Mouse (Mus musculus): ENCODE data around the gene Pygl.
A peak's percentile ranks its signal among the peaks of the same experiment; 100 is the strongest.

Pygl gene

GRCm38 (mm10) chr12:70231294-70231693, at the start of gene Pygl:
Gene Pygl (minus strand): TSS chr12:70231488.
- peak; percentile 60 for DNase-seq

DNA sequence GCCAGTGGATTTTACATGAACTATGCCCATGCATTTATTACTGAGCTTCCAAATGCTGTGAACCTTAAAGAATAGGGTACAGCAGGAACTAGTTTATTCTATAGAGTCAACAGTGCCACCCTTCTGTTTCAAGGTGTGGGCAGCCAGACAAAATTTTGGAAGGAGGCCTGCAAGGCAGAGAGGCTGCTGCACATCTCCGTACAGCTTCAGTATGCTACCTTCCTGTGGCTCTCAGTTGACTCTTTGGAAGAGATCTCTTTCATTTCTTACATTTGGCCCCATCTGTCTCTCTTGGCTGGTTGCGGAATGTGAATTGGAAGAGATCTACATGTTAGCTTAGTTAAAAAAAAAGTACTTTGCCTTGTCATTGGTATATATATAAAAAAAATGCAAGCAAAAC, 49.6 kb upstream of the Pygl start:
- no peak for DNase-seq

DNA sequence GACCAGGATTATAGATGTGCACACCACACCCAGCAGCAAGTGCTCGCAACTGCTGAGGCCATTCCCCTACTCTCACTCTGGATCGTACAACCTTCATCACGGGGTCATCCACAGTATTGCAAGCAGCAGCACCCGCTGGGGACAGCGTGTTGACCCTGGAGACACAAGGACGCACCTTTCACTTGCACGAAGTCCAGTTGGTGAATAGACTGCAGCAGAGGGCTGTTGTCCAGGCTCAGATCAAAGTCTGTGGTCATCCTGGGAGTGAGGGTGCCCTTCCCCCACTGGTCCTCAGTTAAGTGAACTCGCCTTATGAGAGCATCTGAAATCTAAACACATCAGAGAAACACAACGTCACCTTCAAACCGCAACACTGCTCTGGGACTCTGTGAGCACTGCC, 49.1 kb upstream of the Pygl start:
- DNase-seq: no peak

DNA sequence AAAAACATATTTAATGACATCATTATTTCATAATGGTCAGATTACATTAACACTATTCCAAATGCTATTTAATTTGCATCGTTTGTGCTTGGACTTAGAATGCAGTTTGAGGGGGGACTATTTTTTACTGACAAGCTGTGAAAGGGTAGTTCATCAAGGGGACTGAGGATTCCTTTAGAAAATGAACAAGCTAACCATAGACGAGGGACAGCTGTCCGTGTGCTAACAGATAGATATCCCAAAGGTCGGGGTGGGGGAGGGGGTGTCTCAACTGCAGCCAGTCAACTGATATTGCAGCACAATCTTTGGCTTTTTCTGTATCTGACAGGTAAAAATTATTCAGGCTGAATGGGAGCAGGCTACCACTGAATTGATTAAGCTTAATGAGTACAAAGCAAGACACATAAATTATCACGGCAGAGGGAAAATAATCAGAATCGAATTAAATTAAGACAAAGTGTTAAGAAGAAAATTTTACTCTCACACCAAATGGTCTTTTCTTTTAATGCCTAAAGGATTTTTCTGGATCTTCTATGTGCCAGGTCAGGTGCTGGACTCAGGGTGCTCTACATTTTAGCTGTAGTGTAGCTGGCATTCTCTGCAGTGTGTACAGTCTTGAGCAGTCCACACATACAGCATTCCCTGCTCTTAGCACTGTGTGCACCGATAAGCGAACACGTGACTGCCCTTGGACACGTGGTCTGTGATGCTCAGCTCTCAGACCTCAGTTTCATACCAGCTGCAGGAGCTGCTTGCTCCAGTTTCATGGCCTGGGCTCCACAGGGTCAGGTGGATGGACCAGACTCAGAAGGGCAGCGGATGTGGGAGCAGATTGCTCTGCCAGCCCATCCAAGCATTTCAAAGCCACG, 46.0 kb upstream of the Pygl start:
- DNase-seq: no peak

GRCm38 (mm10) chr12:70269724-70270123, 38.4 kb upstream of the Pygl start:
- no peak for DNase-seq

DNA sequence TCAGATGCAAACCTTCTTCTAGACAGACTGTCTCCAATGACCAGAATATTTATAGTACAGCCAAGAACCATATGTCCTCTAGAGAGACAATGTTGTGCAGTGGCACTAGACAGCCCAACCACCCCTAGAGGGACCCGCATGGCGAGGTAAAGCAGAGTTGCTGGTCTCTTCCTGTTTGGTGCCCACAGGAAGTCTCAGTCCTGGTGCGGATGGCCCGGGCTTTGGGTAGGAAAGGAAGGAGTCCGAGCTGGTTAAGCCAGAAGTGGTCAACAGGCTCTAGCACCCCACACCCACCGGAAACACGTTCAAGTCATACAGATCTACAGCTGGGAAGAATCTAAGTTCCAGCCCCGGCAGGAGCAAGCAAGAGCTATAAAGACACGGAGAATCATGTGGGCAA, 36.0 kb upstream of the Pygl start:
- no peak for DNase-seq

- DNase-seq: no peak
These were observed 35.2 kb upstream of the Pygl start for GRCm38 (mm10) chr12:70266494-70266931.

DNA sequence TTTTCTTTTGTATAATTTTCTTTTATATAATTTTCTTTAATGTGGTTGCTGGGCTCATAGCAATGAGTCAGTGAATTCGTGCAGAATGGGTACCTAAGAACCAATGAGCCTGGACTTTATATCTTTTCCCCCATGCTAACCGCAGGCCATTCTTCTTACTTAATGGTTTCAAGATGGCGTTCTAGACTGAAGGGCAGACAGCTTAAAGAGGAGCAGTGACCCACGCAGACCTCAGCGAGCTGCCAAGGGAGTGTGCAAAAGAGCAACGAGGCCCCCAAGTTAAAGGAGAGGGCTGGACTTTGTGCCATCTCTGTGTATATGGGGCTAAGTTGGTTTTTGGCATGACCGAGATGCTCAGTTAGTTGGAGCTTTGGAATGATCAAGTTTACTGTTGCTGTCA, 32.4 kb upstream of the Pygl start:
- DNase-seq: no peak

- DNase-seq: no peak
These were observed 31.1 kb upstream of the Pygl start for GRCm38 (mm10) chr12:70262271-70262953.

DNA sequence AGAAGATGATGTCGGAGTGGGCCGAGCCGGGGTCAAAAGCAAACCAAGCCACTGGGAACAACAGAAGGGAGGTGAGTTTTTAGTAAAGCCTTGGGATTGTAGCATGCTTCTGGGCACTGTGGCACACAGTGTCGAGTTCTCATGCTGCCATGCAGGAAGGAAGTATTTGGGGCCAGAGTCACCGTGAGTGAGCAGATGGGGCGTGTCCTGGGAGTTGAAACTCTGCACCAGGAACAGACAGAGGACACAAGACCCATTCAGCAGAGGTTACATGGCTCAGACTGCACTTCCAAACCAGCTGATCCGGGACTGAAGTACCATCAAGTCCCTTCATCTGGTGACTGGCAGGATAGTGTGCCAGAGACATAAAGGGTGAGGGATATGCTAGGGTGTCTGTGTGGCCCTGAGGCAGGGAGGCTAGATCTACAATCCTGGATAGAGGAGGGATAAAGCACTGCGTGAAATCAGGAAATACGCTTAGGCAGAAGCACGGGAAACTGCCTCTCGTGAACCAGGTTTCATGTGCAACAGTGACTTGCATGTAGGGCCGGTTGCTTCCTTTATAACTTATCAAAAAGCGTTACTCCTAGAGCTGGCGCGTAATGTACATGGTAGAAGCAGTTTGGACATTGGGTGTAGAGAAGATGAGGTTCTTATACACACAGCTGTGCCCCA, 20.1 kb upstream of the Pygl start:
- no peak for DNase-seq

DNA sequence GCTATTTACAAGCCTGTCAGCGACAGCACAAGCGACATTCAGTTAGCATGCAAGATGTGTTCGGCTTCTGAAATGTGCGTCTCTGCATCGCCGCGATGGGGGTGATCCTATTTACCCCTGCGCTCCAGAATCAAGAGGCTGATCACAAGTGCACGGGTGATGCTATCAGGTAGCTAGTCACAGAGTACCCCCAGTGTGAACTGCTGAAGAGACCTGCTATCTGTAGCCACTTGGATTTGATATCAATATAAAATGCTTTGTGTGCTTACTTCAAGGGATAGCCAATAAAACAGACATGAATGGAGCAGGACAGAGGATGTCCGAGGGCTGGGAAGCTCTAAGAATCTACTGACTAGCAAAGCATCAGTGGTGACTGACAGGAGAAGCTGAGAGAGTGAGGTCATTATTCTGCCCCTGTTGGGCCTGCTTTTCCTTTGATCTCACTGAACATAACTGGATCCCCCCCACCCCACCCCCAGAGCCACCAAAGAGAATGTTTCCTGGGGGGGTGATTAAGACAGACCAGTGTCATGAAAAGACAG, 18.4 kb upstream of the Pygl start:
- no peak for DNase-seq

GRCm38 (mm10) chr12:70247683-70248474, 16.6 kb upstream of the Pygl start:
- DNase-seq: no peak

DNA sequence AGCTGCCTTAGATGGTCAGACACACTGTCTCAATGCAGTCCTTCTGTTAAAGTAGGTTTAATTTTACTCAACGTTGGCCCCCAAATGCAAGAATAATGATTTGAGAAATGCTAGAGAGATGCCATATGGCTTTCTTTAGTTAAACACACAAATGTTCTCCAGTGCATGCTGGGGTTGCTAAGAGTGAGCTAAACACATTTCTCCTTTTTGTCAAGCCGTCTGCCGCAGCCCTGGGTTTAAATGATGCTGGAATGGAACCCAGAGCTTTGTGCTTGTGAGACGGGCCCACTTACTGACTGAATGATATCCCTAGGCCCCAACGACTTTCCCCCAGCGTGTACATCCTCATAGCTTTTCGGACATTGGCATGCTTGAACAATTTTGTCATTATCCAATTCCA, 11.3 kb upstream of the Pygl start:
- DNase-seq: no peak

- DNase-seq: no peak
These were observed 8.5 kb upstream of the Pygl start for GRCm38 (mm10) chr12:70239741-70240140.

DNA sequence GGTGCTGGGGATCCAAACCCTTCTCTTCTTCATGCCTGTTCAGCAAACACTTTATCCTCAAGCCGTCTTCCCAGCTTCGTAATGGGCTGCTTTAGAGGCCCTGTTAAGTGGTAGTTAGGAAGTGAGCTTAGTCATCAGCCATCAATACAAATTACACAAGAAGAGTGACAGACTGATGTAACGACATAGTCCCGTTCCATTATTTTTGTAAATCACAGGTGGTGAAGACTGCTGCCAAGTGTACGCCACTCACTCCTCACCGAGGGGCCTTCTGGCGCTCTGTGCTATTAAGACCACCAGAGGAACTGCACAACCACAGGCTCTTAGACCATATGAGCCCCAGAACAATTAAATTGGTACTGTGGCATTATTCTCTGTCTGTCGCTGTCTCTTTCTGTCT, 7.3 kb upstream of the Pygl start:
- no peak for DNase-seq

DNA sequence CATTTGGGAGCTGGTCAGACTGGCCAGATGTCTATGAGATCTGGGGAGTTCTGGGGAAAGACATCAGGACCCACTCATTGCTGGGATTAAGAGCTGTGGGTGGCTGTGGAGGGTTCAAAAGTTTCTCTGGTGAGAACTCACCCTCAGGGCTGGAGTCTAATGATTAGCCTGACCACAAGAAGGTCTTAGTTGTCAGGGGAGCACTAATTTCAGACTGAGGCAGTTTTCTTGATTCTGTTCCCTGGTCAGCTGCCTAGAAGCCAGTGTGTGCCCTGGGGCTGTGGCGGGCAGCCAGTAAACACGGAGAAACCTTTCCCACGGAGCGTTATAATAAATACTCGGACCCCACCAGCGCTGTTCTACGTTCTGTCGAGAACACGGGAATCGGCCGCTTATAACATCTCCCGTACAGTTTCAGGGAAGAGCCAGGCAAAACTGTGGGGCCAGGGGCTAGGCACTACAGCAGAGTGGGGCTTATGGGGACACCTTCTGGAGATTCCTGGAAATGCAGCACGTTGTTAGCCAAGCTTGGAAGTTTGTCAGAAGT, 3.7 kb upstream of the Pygl start:
- peak; percentile 82 for DNase-seq

DNA sequence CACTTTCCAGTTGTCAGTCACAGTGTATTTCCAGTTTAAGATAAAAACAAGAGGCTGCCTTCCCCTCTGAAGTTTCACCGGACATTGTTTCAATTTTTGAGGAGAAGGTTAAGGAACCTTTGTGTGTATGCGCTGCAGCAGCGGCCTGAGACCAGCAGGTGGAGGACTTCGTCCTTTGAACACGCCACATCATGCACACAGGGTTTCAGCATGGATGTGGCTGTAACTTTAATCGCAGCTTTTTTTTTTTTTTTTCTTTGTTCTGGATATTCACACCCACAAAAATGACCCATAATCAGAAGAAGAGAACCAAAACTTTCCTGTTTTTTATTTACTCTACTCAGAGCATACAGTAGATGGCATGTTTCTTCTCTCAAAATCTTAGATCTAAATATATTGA, 3.1 kb upstream of the Pygl start:
- DNase-seq: peak; percentile 79

- peak; percentile 52 for DNase-seq
These were observed 2.5 kb upstream of the Pygl start for GRCm38 (mm10) chr12:70233637-70234315.

GRCm38 (mm10) chr12:70232020-70232544, 794 bp upstream of the Pygl start:
- DNase-seq: no peak

- DNase-seq: no peak
These were observed 3.1 kb downstream of the Pygl start for GRCm38 (mm10) chr12:70228155-70228554.

All from lung, postnatal 36 days (tissue).